Mouse (Mus musculus): ENCODE data around the gene Ptp4a2.
"Not testable (repeated sequence)": the region's sequence is repeated elsewhere in the genome, so short reads cannot be mapped to it uniquely, and the experiment has no call there.

- TF ChIP-seq CTCF (IDR thresholded peaks at IDR 0.05; ENCODE audit: low read depth, low read length); GATA1 (IDR thresholded peaks at IDR 0.05; ENCODE audit: borderline replicate concordance, low read length); POLR2AphosphoS5 (IDR thresholded peaks at IDR 0.05; ENCODE audit: insufficient replicate concordance, low read depth, low read length); TAL1 (conservative IDR thresholded peaks at IDR 0.05; ENCODE audit: low read depth, low read length); GATA2 (IDR thresholded peaks at IDR 0.05; ENCODE audit: borderline replicate concordance, low read depth, low read length): not testable (repeated sequence)
These were observed 87.8 kb downstream of the Ptp4a2 start for GRCm38 (mm10) chr4:129898815-129899214.
